Mouse (Mus musculus): ENCODE results near the gene Grem1. TPM values are rescaled to one million over a fixed set of nuclear protein-coding genes. Genes with fewer than 3 reads are reported as not detected.

Gene Grem1
- total RNA-seq (2012; rRNA removed) (not detected in 2 replicates), total RNA-seq (2014; rRNA removed) (not detected in 2 replicates), polyA plus RNA-seq (2012; ENCODE audit: insufficient read length, low read depth) (not detected in 2 replicates)

DNA sequence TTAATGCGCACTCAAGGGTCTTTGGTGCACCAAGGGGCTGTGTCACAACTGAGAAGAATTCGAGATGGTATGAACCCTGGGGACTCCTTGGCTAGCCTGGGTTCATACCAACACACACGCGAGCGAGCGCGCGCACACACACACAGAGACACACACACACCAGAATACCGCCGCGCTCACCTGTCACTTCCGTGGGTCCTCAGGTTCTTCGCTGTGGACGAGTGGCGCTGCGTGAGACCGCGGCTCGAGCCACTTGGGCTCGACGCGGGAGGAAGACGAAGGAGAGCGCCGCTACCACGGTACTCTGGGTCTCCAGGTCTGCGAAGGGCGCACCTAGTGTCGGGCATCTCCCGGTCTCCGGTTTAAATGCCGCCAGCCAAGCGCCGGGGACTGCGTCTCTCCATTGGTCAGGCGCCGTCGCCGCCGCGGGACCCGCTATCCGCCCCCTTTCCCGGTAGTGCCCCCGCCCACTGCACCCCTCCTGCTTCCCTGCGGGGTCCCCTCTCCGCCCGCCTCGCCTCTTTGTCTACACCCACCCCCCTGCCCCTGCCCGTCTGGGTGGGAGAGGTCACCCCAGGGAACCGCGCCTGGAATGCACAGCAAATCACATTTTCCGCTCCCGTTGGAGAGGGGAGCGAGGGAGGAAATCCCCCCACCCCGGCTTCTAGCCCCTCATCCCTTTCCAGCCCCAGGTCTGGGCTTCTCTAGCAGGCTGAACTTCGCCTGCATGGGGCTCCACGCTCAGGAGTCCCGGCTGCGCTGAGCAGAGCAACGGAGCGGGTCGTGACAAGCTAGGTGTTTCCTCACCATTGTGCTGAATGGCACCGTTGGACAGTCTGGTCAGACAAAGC is at the start of gene Grem1:
Gene Grem1, minus strand, starts transcription at position 336 of the 851 bp plus-strand sequence.
- Histone ChIP-seq H3K27me3 (replicated peaks) (no peaks in the 10 kb centered on the region), H3K9me3 (replicated peaks; ENCODE audit: low read length) (no peaks in the 10 kb centered on the region), H3K79me2 (replicated peaks; ENCODE audit: control insufficient read depth, extremely low read depth, insufficient read depth, poor library complexity, severe bottlenecking) (no peaks in the 10 kb centered on the region), H3K4me2 (ENCODE audit: insufficient read depth, low read depth, poor library complexity, severe bottlenecking) (no peak within 1 kb of the TSS), H3K4me1 (ENCODE audit: control insufficient read depth in 1 of 2, insufficient read depth in 2 of 2) (no peaks in the 10 kb centered on the region), H3K9ac (ENCODE audit: insufficient read depth, low read depth) (no peak within 1 kb of the TSS), H3K4me3 (replicated peaks in 1 of 3; ENCODE audit: low read depth in 2 of 3, low read length in 2 of 3, poor library complexity in 1 of 3) (no peak within 1 kb of the TSS), H3K27ac (ENCODE audit: insufficient read depth, low read depth) (no peak within 1 kb of the TSS), H3K36me3 (replicated peaks in 1 of 2; ENCODE audit: control insufficient read depth in 1 of 2, insufficient read depth in 1 of 2, low read length in 1 of 2) (no peaks in the 10 kb centered on the region)
- no peak for TF ChIP-seq E2F4 (IDR thresholded peaks at IDR 0.05; ENCODE audit: insufficient replicate concordance, low read depth, low read length)
- TF ChIP-seq BHLHE40 (IDR thresholded peaks at IDR 0.05; ENCODE audit: low read depth, low read length) = no peak
- no peak for TF ChIP-seq ZKSCAN1 (IDR thresholded peaks at IDR 0.05; ENCODE audit: borderline replicate concordance, low read depth, low read length)
- no peak for TF ChIP-seq JUND (conservative IDR thresholded peaks at IDR 0.05; ENCODE audit: low read depth, low read length)
- TF ChIP-seq NRF1 (IDR thresholded peaks at IDR 0.05; ENCODE audit: low read depth, low read length) = no peak
- TF ChIP-seq ZMIZ1 (IDR thresholded peaks at IDR 0.05; ENCODE audit: low read depth, low read length) = no peak
- no peak for TF ChIP-seq JUN (IDR thresholded peaks at IDR 0.05; ENCODE audit: insufficient read depth, low read depth, low read length)
- TF ChIP-seq MYC (IDR thresholded peaks at IDR 0.05; ENCODE audit: low read depth, low read length) = no peak
- no peak for TF ChIP-seq KAT2A (IDR thresholded peaks at IDR 0.05; ENCODE audit: insufficient replicate concordance, low read length)
- no peak for TF ChIP-seq GABPA (IDR thresholded peaks at IDR 0.05; ENCODE audit: insufficient replicate concordance, low read depth, low read length)
- no peak for TF ChIP-seq ETS1 (conservative IDR thresholded peaks at IDR 0.05; ENCODE audit: low read depth, low read length)
- TF ChIP-seq IRF4 (IDR thresholded peaks at IDR 0.05; ENCODE audit: low read depth, low read length) = no peak
- TF ChIP-seq PAX5 (IDR thresholded peaks at IDR 0.05; ENCODE audit: low read length) = no peak
- no peak for TF ChIP-seq MAZ (IDR thresholded peaks at IDR 0.05; ENCODE audit: low read depth, low read length)
- no peak for TF ChIP-seq RAD21 (IDR thresholded peaks at IDR 0.05; ENCODE audit: low read depth, low read length)
- no peak for TF ChIP-seq CHD2 (IDR thresholded peaks at IDR 0.05; ENCODE audit: low read length)
- in situ Hi-C loops (cut with MboI; ENCODE audit: low pct_ligation_motif_present, low pct_unique_long_range_greater_than_20kb, low sequenced_read_pairs) = no loop called here
- dilution Hi-C loops (cut with MboI; ENCODE audit: extremely low pct_ligation_motif_present, extremely low pct_unique_long_range_greater_than_20kb, low sequenced_read_pairs) = no loop called here
- no peak for DNase-seq (ENCODE audit: extremely low read depth)

DNA sequence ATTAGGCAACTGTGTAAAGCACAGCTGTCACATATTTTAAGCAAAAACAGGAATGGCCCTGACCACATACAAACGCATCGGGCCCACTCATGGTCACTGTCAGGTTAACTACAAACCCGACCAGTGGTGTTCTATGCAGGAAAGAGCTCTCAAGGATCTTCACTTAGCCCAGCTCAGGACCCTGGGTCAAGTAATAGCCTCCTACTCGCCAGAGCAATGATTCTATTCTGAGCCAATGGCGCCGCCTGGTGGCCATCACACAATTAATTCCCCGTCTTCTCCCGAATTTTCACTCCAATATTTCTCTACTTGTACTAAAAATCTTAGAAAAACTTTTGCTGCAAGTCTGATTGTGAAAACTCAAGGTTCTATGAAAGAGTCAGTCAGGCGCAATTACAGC is 49.2 kb upstream of the Grem1 start:
- H3K4me1 ChIP-seq (ENCODE audit: control insufficient read depth in 1 of 2, insufficient read depth in 2 of 2) = no peaks in the 10 kb centered on the region
- H3K36me3 ChIP-seq (replicated peaks in 1 of 2; ENCODE audit: control insufficient read depth in 1 of 2, insufficient read depth in 1 of 2, low read length in 1 of 2) = no peaks in the 10 kb centered on the region
- DNase-seq (ENCODE audit: extremely low read depth) = peak; percentile 57
- dilution Hi-C loops (cut with MboI; ENCODE audit: extremely low pct_ligation_motif_present, extremely low pct_unique_long_range_greater_than_20kb, low sequenced_read_pairs) = no loop called here
- H3K4me3 ChIP-seq (replicated peaks in 1 of 3; ENCODE audit: low read depth in 2 of 3, low read length in 2 of 3, poor library complexity in 1 of 3) = no peak overlapping the region
- H3K27ac ChIP-seq (ENCODE audit: insufficient read depth, low read depth) = no peak overlapping the region
- H3K9me3 ChIP-seq (replicated peaks; ENCODE audit: low read length) = no peaks in the 10 kb centered on the region
- no peaks in the 10 kb centered on the region for H3K79me2 ChIP-seq (replicated peaks; ENCODE audit: control insufficient read depth, extremely low read depth, insufficient read depth, poor library complexity, severe bottlenecking)
- H3K9ac ChIP-seq (ENCODE audit: insufficient read depth, low read depth) = no peak overlapping the region
- no peak overlapping the region for H3K4me2 ChIP-seq (ENCODE audit: insufficient read depth, low read depth, poor library complexity, severe bottlenecking)
- in situ Hi-C loops (cut with MboI; ENCODE audit: low pct_ligation_motif_present, low pct_unique_long_range_greater_than_20kb, low sequenced_read_pairs) = loop anchor here (25.0 kb wide), 1 partner anchor 320 kb away; no protein-coding TSS in a partner anchor
- H3K27me3 ChIP-seq (replicated peaks) = no peaks in the 10 kb centered on the region
- TF ChIP-seq TBP (conservative IDR thresholded peaks at IDR 0.05; ENCODE audit: low read depth, low read length) (no peak), MAZ (IDR thresholded peaks at IDR 0.05; ENCODE audit: low read depth, low read length) (no peak), NELFE (IDR thresholded peaks at IDR 0.05; ENCODE audit: low read depth, low read length) (no peak), ZMIZ1 (IDR thresholded peaks at IDR 0.05; ENCODE audit: low read depth, low read length) (no peak), ZC3H11A (IDR thresholded peaks at IDR 0.05; ENCODE audit: low read depth, low read length) (peak; percentile 38), E2F4 (IDR thresholded peaks at IDR 0.05; ENCODE audit: insufficient replicate concordance, low read depth, low read length) (no peak), SMC3 (IDR thresholded peaks at IDR 0.05; ENCODE audit: low read depth, low read length) (peak; percentile 77), USF1 (IDR thresholded peaks at IDR 0.05; ENCODE audit: low read depth, low read length) (no peak), RCOR1 (conservative IDR thresholded peaks at IDR 0.05; ENCODE audit: low read depth, low read length) (no peak), MAX (IDR thresholded peaks at IDR 0.05; ENCODE audit: low read length) (no peak), POLR2AphosphoS2 (IDR thresholded peaks at IDR 0.05; ENCODE audit: low read depth, low read length) (no peak), GABPA (IDR thresholded peaks at IDR 0.05; ENCODE audit: insufficient replicate concordance, low read depth, low read length) (no peak), ELF1 (IDR thresholded peaks at IDR 0.05; ENCODE audit: low read depth, low read length) (no peak), RAD21 (IDR thresholded peaks at IDR 0.05; ENCODE audit: low read depth, low read length) (peak; percentile 90), BHLHE40 (IDR thresholded peaks at IDR 0.05; ENCODE audit: low read depth, low read length) (no peak), HCFC1 (IDR thresholded peaks at IDR 0.05; ENCODE audit: low read depth, low read length) (no peak), MAFK (IDR thresholded peaks at IDR 0.05; ENCODE audit: insufficient replicate concordance, low read length) (no peak), CTCF (conservative IDR thresholded peaks at IDR 0.05 in 1 of 2, IDR thresholded peaks at IDR 0.05 in 1 of 2; ENCODE audit: low read depth in 2 of 2, low read length in 2 of 2) (peak; percentile 76 to 89), JUND (conservative IDR thresholded peaks at IDR 0.05; ENCODE audit: low read depth, low read length) (no peak), PAX5 (IDR thresholded peaks at IDR 0.05; ENCODE audit: low read length) (no peak), ZKSCAN1 (IDR thresholded peaks at IDR 0.05; ENCODE audit: borderline replicate concordance, low read depth, low read length) (no peak), KAT2A (IDR thresholded peaks at IDR 0.05; ENCODE audit: insufficient replicate concordance, low read length) (no peak)
